Mouse (Mus musculus) gastrocnemius, postnatal 36 days (tissue): ENCODE measurements around the gene Ppme1. TPM values are rescaled to one million over a fixed set of nuclear protein-coding genes. Genes with fewer than 3 reads are reported as not detected.

Source experiments
- DNase-seq, 2 experiments: peaks; one replicate each; pipeline ENCODE4 v3.0.0; 2022
- intact Hi-C: fragments of 180-260 bp; cut with DNase I; formaldehyde crosslinking; loops from one replicate; pipeline ENCODE4 v1.15.1; 2025
- total RNA-seq, 2 experiments: library from RNA; stranded (reverse); gene quantifications; 2 replicates each; pipeline ENCODE4 v1.2.3; 2021

Ppme1 gene
- total RNA-seq, 2 experiments from 2014 or later = 25.3 to 27.0 TPM

- intact Hi-C loops = no loop called here
- DNase-seq = no peak
Measured at GRCm38 (mm10) chr7:100285383-100285782, 86.7 kb downstream of the Ppme1 start, which contains the start of gene P4ha3. P4ha3 (plus strand) TSS chr7:100285520.

DNA sequence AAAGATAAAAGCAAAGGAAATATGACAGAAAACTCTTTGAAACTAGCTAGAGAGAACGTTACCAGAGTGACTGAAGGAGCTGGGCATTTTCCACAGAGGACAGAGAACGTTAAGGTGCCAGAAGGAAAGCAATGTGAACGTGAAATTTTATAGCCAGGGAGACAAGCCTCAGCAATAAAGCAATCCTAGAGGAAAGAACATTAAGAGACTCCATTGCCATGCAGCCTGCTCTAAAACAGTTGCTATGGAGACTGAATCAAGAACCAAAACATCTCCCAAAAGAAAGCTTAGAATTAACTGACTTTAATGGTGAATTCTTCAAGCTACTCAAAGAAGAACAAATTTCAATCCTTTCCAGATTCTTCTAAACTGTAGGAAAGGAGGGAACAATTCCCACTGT is 88.8 kb downstream of the Ppme1 start:
- intact Hi-C loops = loop anchor here (5.0 kb wide), 1 partner anchor 109 kb away; no protein-coding TSS in a partner anchor

GRCm38 (mm10) chr7:100281596-100281995 is 90.5 kb downstream of the Ppme1 start:
- intact Hi-C loops = loop anchor here (5.0 kb wide), 1 partner anchor 111 kb away; no protein-coding TSS in a partner anchor

More for the DNA sequence above, 88.8 kb downstream of the Ppme1 start:
- no peak for DNase-seq

DNA sequence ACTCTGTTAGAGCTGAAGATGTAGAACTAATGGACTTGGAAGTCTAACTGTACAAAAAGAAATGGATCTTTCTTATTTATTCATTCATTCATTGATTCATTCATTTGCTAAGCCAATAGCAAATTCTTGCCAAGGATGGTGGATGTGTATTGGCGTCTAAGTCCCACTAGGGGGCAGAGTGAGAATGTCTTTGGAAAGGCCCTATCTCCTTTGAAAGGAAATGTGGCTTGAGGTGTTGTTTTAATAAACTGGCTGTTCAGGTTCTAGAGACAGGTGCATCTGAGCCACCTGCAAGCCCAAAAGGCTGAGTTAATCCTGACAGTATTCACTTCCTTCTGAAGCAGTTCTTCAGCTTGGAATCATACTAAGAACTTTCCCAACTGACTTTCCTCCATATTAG is 92.3 kb downstream of the Ppme1 start:
- DNase-seq = no peak
- intact Hi-C loops = loop anchor here (2.0 to 5.0 kb wide), 2 partner anchors 47 to 112 kb away; no protein-coding TSS in a partner anchor

More at GRCm38 (mm10) chr7:100281596-100281995, 90.5 kb downstream of the Ppme1 start:
- no peak for DNase-seq

Other genes with a start within 250 kb of the Ppme1 start
- 1 to 10 TPM; 3.6 to 4.2 TPM for gene Lipt2, start 213.0 kb downstream of the Ppme1 start, total RNA-seq
- gene Kcne3, start 195.8 kb downstream of the Ppme1 start, total RNA-seq = 1 to 10 TPM in 1 of 2 experiments, under 1 TPM in 1; 0.61 to 1.5 TPM
- gene Pgm2l1, start 144.9 kb downstream of the Ppme1 start, total RNA-seq = 10 to 100 TPM; 18.3 to 18.7 TPM
- under 1 TPM; 0.32 to 0.36 TPM for gene P4ha3, start 86.8 kb downstream of the Ppme1 start, total RNA-seq
- gene C2cd3, start 74 bp downstream of the Ppme1 start, total RNA-seq = 1 to 10 TPM; 5.6 to 6.5 TPM
- 100 to 1,000 TPM; 173 to 239 TPM for gene Ucp3, start 100.7 kb upstream of the Ppme1 start, total RNA-seq
- gene Ucp2, start 121.0 kb upstream of the Ppme1 start, total RNA-seq = 10 to 100 TPM; 29.8 to 36.9 TPM
- gene Dnajb13, start 142.7 kb upstream of the Ppme1 start, total RNA-seq = not detected
- 10 to 100 TPM in 1 of 2 experiments, 1 to 10 TPM in 1; 9.1 to 10.4 TPM for gene Coa4, start 164.8 kb upstream of the Ppme1 start, total RNA-seq
- gene Rab6a, start 235.1 kb upstream of the Ppme1 start, total RNA-seq = 10 to 100 TPM; 53.8 to 59.7 TPM
- gene Mrpl48, start 236.0 kb upstream of the Ppme1 start, total RNA-seq = 10 to 100 TPM; 54.6 to 60.6 TPM